Mouse (Mus musculus): ENCODE data around the gene Pbx1.

Pbx1 gene

DNA sequence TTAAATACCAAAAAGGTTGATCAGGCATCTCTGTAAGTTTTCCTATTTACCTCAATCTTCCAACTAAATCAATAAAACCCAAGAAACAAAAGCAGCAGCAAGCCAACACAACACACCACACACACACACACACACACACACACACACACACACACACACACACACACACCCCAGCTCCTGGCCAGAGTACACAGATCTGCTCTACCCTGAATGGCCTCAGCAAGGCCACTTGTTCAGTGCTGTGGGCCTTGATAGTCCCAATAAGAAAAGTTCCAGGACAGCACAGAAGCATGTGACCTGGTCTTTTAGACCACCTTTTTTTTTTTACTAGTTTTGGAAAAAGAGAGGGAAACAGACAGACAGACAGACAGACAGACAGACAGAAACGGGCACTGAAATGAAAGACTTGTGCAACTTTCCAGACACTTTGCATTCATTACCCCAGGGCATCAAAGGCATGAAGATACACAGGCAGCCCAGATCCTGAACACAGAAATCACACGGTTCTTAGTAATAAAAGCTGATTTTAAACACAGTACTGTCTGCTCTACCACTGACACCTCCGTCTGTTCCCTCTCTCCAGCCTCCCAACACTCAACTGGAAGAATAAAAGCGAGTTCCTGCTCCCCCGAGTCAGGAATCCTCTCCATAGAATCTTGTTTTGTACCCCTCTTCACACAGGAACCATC lies 6.9 kb downstream of the Pbx1 start:
- DNase-seq = no peak

GRCm38 (mm10) chr1:168423389-168423930 lies 8.6 kb downstream of the Pbx1 start:
- DNase-seq = no peak

DNA sequence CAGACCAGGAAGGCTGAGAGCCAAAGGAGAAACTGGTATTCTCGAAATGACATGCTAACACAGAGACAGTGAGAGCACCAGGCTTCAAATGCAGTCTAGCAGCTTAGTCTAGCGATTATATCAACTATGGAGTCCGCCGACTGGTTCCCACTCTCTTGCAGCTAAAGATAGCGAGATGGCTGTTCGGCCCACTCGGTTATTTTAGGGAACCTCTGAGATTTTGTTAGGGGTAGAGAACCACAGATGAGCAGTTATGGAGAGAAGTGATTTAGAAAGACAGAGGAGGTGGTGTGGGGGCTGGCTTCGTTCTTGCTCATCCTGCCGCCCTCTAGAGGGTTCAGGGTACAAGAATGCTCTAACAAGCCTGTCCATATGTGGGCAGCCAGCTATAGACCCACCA lies 13.2 kb downstream of the Pbx1 start:
- no peak for DNase-seq

- DNase-seq = no peak
These were observed 14.4 kb downstream of the Pbx1 start for GRCm38 (mm10) chr1:168417626-168418025.

DNA sequence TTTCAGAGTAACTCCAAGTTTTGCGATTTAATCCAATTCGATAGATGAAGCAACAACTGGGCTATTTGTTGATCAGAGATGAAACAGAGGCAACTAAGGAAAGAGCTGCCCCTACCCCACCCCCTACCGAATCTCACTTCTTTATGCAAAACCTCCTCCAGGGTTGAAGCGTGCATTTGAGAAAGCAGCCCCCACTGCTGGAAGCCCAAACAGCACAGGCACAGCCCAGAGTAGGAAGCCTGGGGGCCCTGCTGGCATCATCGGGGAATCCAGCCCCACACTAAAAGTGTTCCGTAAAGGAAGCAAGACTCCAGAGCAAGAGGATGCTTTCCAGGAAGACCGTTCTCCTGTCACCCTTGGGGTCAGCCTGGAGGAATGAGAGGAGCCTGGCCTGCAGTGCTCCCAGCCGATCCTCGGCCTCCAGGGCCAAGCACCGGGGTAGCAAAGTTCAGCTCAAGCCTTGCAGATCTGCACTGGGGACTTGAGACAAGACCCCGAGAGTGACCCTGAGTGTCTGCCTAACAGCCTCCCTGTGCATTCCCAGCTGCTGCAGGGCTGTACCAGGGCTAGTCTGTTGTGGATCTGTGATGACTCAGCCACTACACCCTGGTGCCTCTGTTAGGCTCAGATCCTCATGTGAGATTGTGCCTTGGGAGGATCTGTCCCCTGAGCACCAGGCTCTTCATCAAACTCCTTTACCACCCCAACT lies 15.2 kb downstream of the Pbx1 start:
- no peak for DNase-seq

DNA sequence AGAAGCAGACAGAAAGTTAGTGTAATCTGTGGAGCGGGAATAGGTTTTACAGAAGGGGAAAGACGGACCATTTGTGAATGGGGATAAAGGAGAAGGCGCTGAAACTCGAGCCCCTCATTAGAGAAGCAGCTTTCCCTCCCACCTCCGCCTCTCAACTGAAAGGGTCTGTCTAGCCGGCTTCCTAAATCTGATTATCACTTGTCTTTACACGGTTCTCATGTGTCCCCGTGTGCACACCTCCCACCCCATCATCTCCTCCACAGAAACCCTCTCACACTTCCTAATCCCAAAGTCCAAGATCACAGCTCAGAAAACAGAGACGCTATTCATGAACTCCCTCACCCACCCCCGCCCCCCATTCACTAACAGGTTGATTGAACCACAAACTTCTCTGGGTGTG lies 21.5 kb downstream of the Pbx1 start:
- no peak for DNase-seq

- no peak for DNase-seq
These were observed 22.0 kb downstream of the Pbx1 start for GRCm38 (mm10) chr1:168410054-168410453.

DNA sequence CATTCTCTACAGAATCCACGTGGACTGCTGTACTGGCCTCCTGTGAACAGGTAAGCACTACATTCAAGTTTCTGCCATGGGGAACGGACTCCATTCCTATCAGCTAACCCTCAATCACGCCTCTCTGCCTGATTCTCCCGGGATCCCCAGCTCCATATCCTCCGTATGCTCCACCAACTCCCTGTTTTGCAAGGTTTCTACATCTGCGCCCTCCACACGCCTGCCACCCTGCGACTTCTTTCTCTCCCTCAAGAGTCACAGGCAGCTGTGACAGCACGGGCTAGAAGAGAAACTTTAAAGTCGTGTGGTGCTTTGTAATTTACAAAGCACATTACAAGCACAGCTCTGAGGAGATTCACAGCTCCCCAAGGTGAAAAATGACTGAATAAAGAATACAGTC lies 23.3 kb downstream of the Pbx1 start:
- DNase-seq = no peak

DNA sequence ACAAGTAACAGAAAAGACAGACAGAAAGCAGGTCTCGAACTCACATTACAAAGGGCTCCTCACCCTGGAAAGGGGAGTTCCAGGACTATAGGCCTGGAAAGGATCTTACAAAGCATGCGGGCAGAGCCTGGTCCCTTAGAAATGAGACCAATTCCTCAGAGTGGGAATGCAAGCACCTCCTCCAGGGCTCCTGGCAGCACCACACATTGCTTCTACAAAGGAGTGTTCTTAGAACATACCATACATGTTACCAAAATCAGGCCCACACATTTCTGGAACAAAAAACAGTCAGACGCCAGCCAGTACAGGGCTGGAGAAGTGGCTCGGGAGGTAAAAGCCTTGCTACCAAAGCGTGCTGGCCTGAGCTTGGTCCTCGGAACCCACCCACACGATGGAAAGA lies 24.1 kb downstream of the Pbx1 start:
- DNase-seq = no peak

DNA sequence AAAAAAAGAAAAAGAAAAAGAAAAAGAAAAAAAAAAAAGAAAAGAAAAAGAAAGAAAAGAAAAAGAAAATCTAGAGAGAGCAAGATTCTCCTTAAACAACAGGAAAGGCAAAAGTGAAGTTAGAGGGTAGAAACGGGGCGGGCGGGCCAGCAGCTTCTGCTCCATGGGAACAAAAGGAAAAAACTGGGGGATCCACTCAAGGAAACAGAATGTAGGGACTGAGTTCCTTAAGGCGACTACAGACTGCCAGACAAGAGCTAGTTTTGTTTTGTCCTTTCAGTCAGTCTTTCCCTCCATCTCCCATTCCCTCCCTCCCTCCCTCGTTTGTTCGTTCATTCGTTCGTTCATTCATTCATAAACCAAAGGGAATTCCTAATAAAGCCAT lies 25.8 kb downstream of the Pbx1 start:
- no peak for DNase-seq

DNA sequence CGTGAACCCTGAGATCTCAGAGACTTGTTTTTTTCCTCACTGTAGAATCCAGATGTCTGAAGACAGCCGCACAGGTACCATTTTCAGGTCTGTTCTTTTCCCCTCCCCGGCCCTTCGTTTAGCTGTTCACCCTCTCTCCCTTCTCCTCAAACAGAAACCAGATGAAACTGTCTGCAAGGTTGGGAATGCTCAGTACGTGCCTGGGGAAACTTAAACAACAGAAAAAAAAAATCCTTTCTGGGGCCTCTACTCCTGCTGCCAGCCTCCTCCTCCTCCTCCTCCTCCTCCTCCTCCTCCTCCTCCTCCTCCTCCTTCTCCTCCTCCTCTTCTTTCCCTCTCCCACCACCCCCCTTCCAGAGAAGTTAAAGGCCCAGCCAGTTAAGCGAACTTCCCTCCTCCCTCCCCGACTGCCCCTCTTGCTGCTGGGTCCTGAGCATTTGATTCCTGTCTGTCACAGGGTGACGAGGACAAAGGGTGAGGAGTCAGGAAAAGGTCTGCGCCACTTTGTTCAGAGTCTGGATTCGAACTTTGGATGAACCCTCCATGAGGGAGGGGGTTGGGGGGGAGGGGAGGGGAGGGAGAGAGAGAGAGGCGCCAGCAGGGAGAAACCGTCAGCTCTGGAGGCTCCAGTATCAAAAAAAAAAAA lies 26.3 kb downstream of the Pbx1 start:
- DNase-seq = no peak

DNA sequence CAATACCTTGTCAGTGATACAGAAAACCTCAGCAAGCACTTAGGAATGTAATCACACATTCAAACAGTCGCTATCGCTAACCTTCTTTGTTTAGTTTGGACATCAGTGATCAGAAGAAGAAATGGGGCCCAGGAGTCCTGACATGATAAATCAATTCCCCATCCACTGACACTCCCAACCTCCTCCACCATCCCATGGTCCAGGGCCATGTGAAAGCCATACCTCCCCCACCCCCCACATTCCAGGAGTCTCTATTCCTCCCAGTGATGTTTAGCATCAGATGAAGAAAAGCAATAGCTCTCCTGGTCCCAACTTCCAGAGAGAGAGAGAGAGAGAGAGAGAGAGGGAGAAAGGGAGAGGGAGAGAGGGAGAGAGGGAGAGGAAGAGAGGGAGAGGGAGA lies 28.5 kb downstream of the Pbx1 start:
- no peak for DNase-seq

- no peak for DNase-seq
These were observed 29.4 kb downstream of the Pbx1 start for GRCm38 (mm10) chr1:168402683-168403082.

- DNase-seq = no peak
These were observed 36.4 kb downstream of the Pbx1 start for GRCm38 (mm10) chr1:168395523-168396159.

DNA sequence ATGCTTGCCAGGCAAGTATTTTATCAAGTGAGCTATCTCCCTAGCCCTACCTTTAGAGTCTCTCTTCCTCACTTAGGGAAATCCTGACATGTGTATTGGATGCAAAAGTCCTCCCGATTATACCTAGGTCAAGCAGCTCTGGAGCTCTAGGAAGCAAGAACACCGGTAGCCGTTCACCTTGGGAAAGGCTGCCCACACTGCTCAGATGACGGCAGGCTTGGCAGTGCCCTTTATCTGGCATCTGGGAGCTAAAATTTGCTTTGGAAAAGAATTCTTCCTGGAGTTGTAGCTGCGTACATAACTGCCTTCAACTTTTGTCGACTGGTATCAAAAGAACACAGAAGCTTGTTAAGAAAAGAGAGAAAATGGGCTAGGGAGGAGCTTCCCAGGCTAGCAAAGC lies 37.5 kb downstream of the Pbx1 start:
- no peak for DNase-seq

DNA sequence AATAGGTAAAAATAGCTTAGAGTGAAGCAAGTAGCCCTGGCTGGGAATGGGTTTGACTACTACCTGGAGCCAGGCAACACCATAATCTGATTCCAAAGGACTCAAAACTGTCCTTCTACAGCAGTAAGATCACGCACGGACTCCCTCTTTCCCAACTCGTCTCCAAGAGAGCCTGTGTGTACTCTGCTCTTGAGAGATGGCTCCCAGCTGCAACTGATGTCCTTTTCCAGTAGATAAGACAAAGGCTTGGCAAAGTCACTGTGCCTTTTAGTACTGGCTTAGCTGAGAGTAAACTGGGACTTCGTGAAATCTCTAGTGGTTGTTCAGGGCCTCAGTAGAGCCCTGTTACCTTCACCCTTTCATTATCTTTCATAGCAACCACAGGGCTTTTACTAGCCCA lies 38.6 kb downstream of the Pbx1 start:
- DNase-seq = no peak

GRCm38 (mm10) chr1:168392500-168392853 lies 39.6 kb downstream of the Pbx1 start:
- DNase-seq = no peak

DNA sequence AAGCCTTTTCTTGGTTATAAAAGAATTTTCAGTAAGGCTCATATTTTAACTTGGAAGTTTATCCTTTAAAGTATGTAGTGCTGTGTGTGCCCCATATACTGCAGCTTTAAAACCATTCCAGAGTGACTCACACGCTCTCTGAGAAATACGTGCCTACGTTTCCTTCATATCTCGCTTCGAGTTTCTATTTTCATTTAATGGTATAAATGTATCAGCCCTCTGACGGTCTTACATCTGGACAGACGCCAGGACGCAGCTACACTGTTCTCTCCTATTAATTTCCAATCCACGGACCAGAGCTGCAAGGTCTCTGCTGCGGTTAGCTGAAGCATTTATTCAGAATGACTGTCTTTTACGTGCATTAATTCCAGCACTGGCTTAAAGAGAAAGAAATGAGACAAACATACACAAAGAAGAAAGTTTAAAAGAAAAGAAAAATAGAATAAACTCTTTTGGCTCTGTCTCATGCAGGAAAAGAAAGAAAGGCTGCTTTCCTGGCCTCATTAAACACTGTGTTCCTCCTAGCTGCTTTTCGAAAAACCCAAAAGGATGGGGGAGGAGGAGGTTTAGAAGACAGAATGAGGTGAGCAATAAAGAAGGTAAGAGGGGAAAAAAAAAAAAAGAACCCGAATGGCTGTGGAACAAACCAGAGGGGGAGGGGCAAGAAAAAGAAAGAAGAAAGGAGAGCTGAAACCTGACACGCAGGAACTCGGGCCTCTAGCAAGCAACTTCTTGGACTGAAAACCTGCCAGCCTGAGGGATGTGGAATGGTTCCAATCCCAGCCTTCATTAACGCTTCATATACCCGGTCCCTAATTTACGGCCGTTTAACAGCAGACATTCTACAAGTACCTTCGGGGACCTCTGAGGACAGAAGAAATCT lies 40.2 kb downstream of the Pbx1 start:
- DNase-seq = no peak

- DNase-seq = no peak
These were observed 41.3 kb downstream of the Pbx1 start for GRCm38 (mm10) chr1:168390748-168391147.

GRCm38 (mm10) chr1:168386159-168386558 lies 45.9 kb downstream of the Pbx1 start:
- DNase-seq = no peak

DNA sequence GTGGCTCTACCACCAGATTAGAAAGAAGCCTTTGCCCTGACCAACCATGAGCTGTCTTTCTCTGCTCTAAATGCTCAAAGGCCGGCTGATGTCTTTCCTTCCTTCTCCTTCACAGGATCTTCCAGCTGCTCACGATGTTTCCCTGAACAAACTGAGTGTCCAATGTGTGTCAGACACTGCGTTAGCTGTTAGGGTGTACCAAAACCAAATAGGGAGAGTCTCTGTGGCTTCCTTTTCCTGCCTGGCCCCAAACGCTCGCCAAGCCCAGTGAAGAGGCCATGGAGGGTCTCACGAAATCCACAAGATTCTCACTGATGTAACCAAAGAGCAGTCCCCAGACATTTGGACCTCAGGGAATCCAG lies 47.5 kb downstream of the Pbx1 start:
- no peak for DNase-seq

GRCm38 (mm10) chr1:168383832-168384593 lies 48.1 kb downstream of the Pbx1 start:
- DNase-seq = no peak

All from spleen, adult 18-20 months (tissue).